Mouse (Mus musculus) left cerebral cortex, adult 11 months (tissue): Measurements from ENCODE around the gene D230025D16Rik.
"Not testable (repeated sequence)": the region's sequence is repeated elsewhere in the genome, so short reads cannot be mapped to it uniquely, and the experiment has no call there.

Experiments
- DNase-seq: peaks from one replicate; pipeline ENCODE4 v3.0.0; 2022; ENCODE audit warnings: low spot score

The D230025D16Rik gene

DNA sequence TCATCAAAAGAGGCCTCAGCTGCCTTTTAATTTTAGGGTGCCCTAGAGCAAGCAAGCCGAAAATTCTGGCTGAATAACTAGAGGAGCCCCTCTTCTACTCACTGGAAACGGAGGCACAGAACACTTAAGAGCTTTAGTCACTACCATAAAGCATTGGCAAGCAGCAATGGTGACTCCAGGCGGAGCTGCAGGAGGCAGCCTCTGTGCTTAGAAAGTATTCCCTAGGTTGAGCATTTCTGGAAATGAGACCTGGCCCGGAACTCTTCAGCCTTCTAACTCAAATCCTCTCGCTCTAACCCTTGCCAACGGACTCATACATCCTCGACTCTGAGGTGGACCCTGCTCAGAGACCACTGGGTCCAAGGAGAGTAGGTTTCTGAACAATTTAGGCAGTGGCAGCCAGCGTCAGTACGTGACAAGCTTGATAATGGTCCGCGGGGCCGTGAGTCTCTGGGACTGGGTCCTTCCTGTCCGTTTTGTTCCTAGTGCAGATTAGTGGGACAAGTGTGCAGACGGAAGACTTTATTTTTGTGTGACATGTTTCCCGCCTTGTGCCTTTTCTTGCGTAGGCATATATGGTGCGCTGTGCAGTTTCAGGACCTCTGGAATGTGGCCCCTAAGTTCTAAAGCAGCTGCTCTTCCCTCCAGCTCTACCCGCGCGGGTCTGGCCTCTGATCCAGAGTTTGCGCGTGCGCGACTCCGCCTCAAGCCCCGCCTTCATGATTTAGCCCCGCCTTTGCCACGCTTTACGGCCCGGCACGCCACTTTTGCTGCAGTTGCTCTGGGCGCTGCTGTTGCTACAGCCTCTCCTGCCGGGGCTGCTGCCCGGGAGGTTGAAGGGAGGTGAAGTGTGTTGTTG is at the start of gene D230025D16Rik:
Gene D230025D16Rik (plus strand): TSS at position 733 of the 859 bp plus-strand sequence.
- DNase-seq, result peak; percentile 87

DNA sequence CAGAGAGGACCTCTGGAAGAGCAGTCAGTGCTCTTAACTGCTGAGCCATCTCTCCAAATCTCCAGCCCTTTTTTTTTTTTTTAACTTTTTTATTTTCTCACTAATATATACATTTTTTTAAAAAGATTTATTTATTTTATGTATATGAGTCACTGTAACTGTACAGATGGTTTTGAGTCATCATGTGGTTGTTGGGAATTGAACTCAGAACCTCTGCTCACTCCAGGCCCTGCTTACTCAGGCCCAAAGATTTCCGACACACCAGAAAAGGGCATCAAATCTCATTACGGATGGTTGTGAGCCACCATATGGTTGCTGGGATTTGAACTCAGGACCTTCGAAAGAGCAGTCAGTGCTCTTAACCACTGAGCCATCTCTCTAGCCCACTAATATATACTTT is 49.7 kb upstream of the D230025D16Rik start:
- not testable (repeated sequence) for DNase-seq

DNA sequence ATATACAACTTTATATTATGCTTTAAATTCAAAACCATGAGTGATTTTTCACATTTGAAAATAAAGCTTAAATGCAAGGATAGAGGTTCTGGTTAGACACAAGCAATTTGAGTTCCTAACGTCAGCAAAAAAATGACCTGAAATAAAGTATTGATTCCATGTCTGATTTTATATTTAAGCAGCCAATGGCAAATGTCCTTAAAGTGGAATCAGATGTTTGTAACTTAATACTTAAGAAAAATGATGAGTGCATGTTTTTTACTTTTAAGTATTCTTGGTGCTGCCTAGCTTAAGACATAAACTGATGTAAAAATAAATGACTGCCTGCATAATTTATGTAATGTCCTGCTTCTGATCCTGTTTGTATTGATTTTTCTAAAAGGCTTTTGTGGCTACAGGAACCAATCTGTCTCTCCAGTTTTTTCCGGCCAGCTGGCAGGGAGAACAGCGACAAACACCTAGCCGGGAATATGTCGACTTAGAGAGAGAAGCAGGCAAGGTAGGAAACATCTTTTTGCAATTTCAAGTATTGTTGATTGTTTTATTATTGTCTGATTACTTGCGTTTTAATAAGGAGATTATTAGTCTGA is 46.6 kb upstream of the D230025D16Rik start:
- DNase-seq, result no peak

DNA sequence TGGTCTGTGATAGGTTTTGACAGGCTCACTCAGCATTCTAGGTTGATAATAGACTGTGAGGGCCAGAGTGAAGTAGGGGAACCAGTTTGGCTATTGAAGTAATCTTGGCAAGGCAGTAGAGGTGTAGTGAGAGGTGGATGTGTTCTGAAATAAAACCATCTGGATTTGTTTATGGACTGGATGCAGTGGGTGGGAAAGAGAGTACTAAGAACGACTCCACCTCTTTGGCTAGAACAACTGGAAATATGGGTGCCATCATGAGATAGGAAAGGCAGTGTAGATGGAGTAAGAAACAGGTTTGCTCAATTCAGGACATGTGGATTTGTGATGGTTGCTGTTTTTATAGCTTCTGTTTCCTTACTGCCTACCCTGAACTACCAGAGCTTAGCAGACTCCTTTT is 42.7 kb upstream of the D230025D16Rik start:
- DNase-seq, result no peak

DNA sequence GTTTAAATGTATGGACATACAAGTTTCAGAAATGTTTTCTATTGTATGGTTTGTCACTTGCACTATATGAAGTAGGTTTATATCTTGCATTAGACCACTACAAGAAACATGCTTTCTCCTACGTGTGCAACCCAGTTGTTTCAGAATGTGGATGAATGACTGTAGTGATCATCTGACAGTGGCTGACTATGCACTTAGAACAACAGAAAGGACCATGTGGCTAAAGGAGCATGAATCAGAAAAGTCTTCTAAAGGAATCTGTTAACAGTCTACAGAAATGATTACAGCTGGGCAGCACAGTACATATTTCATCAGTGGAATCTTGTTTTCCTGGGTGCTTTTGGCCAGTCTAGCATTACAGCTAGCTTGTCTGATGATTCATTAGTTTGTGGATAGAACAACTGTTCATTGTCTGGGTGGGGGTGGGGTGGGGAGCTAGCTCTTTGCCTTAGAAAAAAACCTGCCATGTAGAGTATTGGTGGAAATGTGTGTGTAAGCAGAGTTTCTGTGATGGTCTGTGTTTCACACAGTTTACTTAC is 38.4 kb upstream of the D230025D16Rik start:
- no peak for DNase-seq

DNA sequence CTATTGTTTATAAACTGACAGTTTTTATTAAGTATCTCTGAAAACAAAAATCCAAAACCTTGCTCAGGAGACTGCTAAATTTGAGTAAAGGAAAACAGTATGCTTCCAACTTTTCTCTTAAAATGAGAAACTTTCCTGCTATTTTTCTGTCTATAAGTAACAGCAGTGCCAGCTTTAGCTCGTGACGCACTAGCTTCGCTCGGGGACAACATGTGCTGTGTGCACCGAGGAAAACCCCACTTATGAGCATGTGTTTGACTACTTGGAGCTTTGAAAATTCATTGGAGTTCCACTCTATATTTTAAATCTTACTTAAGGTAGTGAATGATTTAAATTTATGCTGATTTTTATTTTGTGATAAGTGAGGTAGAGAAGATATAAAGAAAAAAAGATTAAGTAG is 32.8 kb upstream of the D230025D16Rik start:
- no peak for DNase-seq

DNA sequence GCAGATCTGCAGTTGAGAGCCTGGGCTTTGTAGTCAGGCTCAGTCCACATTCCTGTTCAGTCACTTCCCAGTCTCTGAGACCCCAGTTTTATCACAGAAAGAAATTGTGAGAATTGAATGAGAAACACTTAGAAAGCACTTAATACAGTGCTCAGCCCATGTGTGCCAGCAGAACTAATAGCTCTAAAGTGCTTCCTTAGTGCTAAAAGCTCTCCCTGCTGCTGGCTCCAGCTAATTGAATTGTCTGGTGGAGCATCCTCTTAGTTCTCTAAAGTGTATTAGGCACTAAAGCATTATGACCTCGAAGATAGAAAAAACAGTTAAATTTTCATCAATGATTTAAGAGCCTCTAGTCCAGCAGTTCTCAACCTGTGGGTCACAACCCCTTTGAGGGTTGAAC is 19.2 kb upstream of the D230025D16Rik start:
- no peak for DNase-seq

DNA sequence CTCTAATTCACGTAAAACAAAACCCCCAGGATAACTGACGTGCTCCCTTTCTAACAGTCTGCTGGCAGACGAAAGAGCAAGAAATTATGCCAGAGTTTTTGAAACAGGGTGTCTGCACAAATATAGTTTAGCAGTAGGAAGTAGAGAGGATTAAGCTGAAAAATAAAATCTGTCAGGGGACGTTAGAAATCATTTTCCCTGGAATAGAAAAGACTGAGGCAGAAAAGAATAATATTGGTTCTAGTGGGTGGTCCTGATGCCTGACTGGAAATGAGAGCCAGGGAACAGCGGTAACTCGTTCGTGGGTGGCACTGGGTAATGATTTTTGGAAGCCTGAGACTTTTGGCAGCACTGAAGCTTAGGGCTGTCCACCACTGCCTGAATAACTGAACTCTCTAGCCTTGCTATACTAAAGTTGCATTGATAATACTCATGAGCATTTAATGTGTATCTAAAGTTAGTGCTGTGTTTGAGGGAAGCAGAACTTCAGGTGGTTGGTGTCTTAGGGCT is 18.1 kb upstream of the D230025D16Rik start:
- no peak for DNase-seq

DNA sequence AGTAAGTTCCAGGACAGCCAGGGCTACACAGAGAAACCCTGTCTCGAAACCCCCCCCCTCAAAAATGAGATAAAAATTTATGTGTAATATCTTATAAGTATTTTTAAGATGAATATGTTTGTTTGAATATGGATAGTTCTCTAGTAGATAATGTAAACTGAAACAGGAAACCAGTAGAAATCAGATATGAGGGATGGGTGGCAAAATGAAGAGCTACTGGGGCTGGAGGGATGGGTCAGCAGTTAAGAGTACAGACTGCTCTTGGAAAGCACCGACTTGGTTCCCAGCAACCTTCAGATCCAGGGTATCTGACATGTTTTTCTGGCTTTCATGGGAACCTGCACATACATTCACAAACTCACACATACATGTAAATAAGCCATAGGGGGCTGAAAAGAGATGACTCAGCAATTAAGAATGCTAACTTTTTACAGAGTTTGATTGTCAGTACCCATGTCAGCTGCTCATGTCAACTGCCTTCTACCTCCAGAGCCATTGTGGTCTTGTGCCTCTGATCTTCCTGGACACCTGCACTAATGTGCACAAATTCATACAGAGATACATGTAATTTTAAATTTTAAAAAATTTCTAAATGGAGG is 17.2 kb upstream of the D230025D16Rik start:
- DNase-seq, result no peak

DNA sequence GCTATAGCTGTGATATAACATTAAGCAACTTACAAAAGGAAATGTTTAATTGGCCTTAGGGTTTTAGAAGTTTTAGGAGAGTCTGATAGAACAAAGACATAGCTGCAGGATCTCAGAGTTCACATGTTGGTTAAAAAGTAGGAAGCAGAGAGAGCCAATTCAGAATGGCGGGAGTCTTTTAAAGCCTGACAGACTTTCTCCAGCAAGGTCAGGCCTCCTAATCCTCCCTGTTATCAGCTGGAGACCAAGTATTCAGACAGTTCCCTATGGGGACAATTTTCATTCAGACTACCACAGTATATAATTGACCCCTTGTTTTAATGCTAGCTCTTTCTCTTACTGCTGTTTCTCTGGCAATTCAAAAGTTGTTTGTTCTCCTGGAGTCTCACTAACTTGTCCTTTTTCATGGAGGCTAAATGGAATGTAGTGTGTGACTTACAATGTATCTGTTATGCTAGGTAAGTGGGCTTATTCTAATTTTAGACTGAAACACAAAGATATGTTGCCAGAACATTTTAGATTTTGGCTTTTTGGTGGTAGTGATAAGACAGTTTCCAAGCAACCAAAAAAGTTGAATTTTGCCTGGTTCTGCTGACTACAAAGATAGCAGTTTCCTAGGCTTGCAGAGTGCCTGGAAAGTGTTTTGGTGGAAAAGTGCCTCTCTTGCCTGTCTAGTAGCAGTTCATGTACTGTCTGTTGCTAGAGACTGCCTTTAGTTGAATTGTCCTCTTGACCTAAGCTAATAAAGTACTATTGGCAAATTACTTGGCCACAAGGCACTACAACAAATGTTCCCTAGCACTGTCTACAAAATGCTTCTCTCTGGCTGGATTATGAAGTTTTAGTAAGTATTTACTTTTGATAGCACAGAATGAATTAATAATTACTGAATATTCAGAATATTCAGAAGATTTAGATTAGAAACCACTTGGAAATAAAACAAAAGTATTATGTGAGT is 15.5 kb upstream of the D230025D16Rik start:
- no peak for DNase-seq

DNA sequence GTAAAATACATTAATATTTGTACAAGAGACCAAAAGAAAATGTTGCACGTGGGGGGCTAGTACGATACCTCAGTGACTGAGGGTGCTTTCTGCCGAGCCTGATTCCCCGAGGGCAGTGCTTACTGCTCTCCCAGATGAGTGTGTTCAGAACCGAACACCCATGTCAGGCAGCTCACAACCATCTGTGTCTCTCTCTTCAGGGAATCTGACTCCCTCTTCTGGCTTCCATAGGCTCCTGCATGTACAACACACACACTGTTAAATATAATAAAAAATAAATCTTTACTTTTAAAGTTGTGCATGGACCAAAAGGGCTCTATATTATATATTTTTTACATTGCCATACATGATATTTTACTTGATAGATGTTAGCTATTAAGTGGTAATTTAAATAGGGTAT is 10.8 kb upstream of the D230025D16Rik start:
- DNase-seq, result no peak

DNA sequence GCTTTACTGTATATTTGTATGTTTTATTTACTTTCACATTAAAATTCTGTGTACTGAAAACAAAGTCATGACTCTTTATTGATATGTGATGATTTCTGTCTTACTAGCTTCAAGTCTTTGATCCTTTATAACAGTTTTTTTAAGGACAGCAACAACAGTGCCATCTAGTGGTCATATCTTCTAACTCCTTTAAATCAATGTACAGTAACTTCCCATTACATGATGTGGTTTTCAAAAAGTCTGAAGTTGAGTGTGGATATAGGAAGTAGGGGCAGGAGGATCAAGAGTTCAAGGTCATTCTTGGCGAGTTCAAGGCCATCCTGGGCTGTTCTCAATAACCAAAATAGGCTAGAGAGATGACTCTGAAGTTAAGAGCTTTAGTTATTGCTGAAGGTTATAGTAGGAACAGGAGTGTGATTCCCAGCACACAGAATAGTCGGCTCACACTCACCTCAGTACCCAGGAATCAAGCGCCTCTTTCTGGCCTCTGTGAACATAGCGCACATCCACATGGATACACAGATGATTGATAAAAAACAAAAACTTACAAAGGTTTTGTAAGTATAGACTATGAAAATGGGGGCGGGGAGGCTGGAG is 6.9 kb upstream of the D230025D16Rik start:
- peak; percentile 59 for DNase-seq

DNA sequence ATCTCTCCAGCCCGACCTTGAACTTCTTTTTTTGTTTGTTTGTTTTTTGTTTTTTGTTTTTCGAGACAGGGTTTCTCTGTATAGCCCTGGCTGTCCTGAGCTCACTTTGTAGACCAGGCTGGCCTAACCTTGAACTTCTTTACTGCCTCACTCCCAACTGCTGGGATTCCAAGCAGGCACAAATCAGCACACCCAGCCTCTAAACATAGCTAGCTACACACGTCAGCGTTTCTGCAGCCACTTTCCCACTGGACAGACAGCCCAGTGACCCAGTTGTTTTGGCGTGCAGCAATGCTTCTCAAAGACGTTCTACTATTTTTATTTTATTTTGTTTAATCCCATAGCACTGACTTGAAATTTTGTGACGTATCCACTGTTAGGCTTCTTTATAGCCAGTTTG is 1.1 kb upstream of the D230025D16Rik start:
- no peak for DNase-seq

DNA sequence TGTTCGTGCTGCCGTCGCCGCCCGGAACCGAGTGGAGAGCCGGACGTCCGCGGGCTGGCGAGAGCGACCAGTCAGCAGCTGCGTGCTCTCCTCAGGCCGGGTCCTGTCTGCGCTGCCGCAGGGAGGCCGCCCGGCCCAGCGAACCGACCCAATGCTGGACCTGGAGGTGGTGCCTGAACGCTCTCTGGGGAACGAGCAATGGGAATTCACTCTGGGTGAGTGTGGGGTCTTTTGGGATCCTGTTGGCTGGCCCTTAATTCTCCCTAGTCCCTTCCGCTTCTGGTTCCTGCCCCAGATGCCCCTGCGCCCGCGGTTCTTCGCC is 288 bp downstream of the D230025D16Rik start:
- DNase-seq, result no peak

DNA sequence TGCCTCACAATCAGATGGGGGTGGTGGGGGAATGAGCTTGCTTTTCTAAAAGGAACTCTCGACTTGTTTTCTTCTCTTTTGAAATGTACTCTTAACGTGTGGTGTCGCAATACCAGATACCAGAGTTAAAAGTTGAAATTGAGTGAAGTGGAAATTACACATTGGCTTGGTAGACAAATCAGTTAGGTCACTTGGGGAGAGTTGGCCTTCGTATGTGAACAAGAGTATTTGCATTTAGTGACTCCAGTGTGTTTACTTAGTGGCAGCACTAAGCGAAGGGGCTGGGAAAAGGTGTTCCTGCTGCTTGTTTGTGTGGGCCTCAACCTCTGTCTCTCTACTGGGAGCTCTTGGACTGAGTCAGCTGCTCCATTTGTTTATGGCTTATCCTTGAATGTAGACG is 972 bp downstream of the D230025D16Rik start:
- DNase-seq, result no peak

DNA sequence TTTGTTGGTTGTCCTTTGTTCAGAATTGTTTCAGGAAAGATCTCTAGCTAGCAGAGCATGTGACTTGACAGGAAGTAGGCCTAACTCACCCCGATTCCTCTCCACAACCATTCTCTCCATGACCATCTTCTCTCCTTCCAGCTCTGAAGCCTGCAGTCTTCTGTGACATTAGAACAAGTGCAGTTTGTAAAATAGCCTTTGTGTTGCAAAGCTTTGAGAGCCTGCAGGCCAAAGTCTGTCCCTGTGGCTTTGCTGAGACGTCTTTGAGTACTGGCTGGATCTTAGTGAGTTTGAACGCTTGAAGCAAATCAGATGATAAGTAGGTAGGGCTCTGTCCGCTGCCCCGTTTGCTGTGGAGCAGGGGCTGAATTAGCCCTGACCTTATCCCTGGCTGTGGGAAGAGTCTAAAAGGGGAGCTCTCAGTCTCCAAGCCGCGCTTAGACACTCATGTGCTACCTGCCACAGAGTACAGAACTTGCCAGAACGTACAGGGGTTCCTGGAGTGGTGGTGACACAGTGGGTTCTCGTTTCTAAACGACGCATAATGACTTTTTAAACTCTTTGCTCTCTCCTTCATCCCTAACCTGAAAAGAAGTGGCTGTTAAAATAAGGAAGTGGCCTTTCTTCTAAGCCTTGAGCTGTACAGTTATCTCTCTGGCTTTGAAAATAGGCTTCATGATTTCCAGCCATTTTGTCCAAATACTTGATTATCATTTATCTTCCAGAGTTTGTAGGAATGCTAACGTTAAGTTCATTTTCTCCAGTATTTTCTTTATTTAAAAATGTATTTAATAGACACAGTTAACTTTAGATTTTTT is 6.8 kb downstream of the D230025D16Rik start:
- no peak for DNase-seq

DNA sequence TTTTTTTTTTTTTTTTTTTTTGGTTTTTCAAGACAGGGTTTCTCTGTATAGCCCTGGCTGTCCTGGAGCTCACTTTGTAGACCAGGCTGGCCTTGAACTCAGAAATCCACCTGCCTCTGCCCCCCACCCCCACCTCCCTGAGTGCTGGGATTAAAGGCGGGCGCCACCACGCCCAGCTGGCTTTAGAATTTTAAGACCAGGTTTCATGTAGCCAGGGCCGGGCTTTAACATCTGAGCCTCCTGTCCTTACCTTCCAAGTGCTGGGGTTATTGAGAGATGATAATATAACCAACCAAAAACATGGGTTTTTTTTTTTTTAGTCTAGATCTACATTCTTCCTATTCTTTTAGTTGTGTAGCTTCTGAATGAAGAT is 7.4 kb downstream of the D230025D16Rik start:
- DNase-seq, result not testable (repeated sequence)

DNA sequence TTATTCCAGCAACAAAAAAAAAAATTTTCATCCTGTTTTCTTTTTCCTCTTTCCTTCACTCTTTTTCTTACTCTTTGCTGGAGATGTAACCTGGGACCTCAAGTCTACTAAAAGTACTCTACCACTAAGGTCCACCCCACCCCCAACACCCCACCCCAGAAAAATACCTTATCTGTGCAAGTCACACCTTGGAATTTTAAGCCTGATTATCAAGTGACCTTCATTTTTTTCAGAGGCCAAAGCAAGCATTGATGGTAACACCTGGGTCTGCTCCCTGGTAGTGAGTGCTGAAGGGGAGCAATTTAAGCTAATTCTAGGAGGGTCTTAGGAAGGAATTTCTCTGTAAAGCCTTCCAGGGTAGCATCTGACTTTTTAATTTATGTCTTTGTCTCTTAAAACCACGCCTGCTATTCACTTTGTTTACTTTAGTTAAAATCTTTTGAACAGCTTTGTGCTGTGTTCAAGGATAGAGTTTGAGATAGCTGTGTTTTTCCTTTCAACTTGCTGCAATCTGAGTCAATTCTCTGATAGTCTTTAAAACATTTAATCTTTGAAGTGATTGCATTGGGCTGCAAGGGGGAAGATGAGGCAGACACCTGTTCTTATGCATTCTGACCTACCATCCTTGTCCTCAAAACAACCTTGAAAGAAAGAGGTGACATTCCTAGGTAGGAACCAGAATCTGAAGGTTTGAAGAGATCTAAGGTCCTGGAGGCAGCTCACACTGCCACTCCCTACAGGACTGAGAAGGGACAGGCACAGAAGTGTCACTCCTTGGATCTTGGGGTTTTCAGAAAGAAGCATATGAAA is 8.4 kb downstream of the D230025D16Rik start:
- no peak for DNase-seq

DNA sequence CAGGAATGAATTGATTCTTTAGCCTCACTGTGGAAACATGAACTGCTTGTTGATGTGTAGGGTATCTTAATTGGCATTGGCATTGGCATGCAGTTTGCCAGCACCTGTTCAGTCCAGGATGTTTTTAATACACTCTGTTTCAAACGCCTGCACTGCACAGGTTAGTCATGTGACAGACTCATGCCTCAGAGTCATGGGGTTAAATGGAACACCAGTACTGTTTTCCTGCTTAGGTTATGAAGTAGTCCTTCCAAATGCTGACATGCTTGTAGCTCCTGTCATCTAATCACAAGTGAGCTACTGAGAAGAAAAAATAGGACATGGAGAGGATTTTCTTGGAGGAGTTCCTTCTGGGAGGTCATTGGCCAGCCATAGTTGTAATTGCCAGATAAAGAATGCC is 10.3 kb downstream of the D230025D16Rik start:
- DNase-seq, result no peak
